Mouse (Mus musculus) MEL (cell line): ENCODE measurements at regions not wholly inside any gene's neighbourhood (a gene's known extent, or its start where the extent isn't known, plus 50 kb on each side); places are given as distances from the start of the nearest gene placed in this dataset.

Source experiments
- DNase-seq: peaks from one replicate; pipeline ENCODE4 v3.0.0; 2011; ENCODE audit warnings: low read depth, low spot score
- H3K27ac ChIP-seq: 2 replicates; pipeline ENCODE4 v1.5.1; 2012; ENCODE audit warnings: low read depth, mild to moderate bottlenecking, control low read depth, low read length, moderate library complexity; ENCODE audit not compliant: control insufficient read depth
- H3K27me3 ChIP-seq, 2 experiments: fragments of 150-350 bp in 1 of 2; sonication (generic) in 1 of 2; 2 replicates each; pipeline ENCODE4 v1.6.1; 2012; ENCODE audit warnings: low read length in 2 of 2, mild to moderate bottlenecking in 2 of 2, improper control_type of control experiment in 1 of 2, moderate library complexity in 1 of 2; ENCODE audit not compliant: insufficient read depth in 2 of 2, control insufficient read depth in 1 of 2
- H3K36me3 ChIP-seq, 2 experiments: 2 replicates each; pipeline ENCODE4 v1.6.1; 2012 to 2014; ENCODE audit warnings: low read length in 2 of 2, improper control_type of control experiment in 1 of 2, inconsistent platforms in 1 of 2, mild to moderate bottlenecking in 1 of 2; ENCODE audit not compliant: insufficient read depth in 2 of 2, control insufficient read depth in 1 of 2
- H3K4me1 ChIP-seq, 2 experiments: fragments of 150-350 bp in 1 of 2; sonication (generic) in 1 of 2; 2 replicates each; pipeline ENCODE4 v1.6.1; 2012; ENCODE audit warnings: low read length in 2 of 2, improper control_type of control experiment in 1 of 2, mild to moderate bottlenecking in 1 of 2; ENCODE audit not compliant: insufficient read depth in 2 of 2, control insufficient read depth in 1 of 2
- H3K4me3 ChIP-seq, 2 experiments: fragments of 150-350 bp in 1 of 2; sonication (generic) in 1 of 2; 2 replicates each; pipeline ENCODE4 v1.5.1; 2012; ENCODE audit warnings: low read depth in 2 of 2, low read length in 2 of 2, mild to moderate bottlenecking in 2 of 2, moderate library complexity in 2 of 2, control low read depth in 1 of 2, improper control_type of control experiment in 1 of 2; ENCODE audit not compliant: control insufficient read depth in 1 of 2, insufficient read depth in 1 of 2
- H3K79me2 ChIP-seq: 2 replicates; pipeline ENCODE4 v1.6.1; 2012; ENCODE audit warnings: mild to moderate bottlenecking, low read length, moderate library complexity; ENCODE audit not compliant: control insufficient read depth, poor library complexity, insufficient read depth
- H3K9ac ChIP-seq: 2 replicates; pipeline ENCODE4 v1.6.1; 2012; ENCODE audit warnings: low read depth, mild to moderate bottlenecking, control low read depth, low read length, moderate library complexity; ENCODE audit not compliant: control insufficient read depth, poor library complexity, severe bottlenecking
- H3K9me3 ChIP-seq: fragments of 150-350 bp; sonication (generic); replicated peaks from 2 replicates; pipeline ENCODE4 v1.6.1; 2012; ENCODE audit warnings: mild to moderate bottlenecking, low read length, improper control_type of control experiment, moderate library complexity; ENCODE audit not compliant: insufficient read depth
- CTCF ChIP-seq, 3 experiments: IDR thresholded peaks in 2 of 3; conservative IDR thresholded peaks in 1 of 3; 2 replicates each; pipeline ENCODE4 v1.5.1; 2011 to 2012; ENCODE audit warnings: low read length in 3 of 3, low read depth in 2 of 3, mild to moderate bottlenecking in 2 of 3, improper control_type of control experiment in 1 of 3, inconsistent platforms in 1 of 3, mixed read lengths in 1 of 3, moderate library complexity in 1 of 3; ENCODE audit not compliant: control insufficient read depth in 1 of 3, insufficient read depth in 1 of 3, poor library complexity in 1 of 3, severe bottlenecking in 1 of 3
- ETS1 ChIP-seq: IDR thresholded peaks from 2 replicates; pipeline ENCODE4 v1.6.1; 2012; ENCODE audit warnings: low read depth, mild to moderate bottlenecking, inconsistent platforms, low read length, improper control_type of control experiment, moderate library complexity
- GATA1 ChIP-seq: IDR thresholded peaks from 2 replicates; pipeline ENCODE4 v1.6.1; 2011; ENCODE audit warnings: low read depth, low read length, improper control_type of control experiment
- JUND ChIP-seq: IDR thresholded peaks from 2 replicates; pipeline ENCODE4 v1.6.1; 2011; ENCODE audit warnings: low read depth, mild to moderate bottlenecking, improper control_type of control experiment, low read length
- MAX ChIP-seq: IDR thresholded peaks from 2 replicates; pipeline ENCODE4 v1.6.1; 2011; ENCODE audit warnings: low read length, improper control_type of control experiment
- MAZ ChIP-seq: IDR thresholded peaks from 2 replicates; pipeline ENCODE4 v1.6.1; 2012; ENCODE audit warnings: low read depth, mild to moderate bottlenecking, inconsistent platforms, low read length, improper control_type of control experiment
- MEF2A ChIP-seq: IDR thresholded peaks from 2 replicates; pipeline ENCODE4 v1.6.1; 2014; ENCODE audit warnings: low read depth, mild to moderate bottlenecking, inconsistent platforms, low read length, improper control_type of control experiment; ENCODE audit not compliant: poor library complexity, insufficient replicate concordance, severe bottlenecking; ENCODE audit errors: extremely low read depth
- MXI1 ChIP-seq: IDR thresholded peaks from 2 replicates; pipeline ENCODE4 v1.6.1; 2011; ENCODE audit warnings: mild to moderate bottlenecking, low read depth, low read length, improper control_type of control experiment
- NRF1 ChIP-seq: IDR thresholded peaks from 2 replicates; pipeline ENCODE4 v1.6.1; 2014; ENCODE audit warnings: low read depth, mild to moderate bottlenecking, inconsistent platforms, low read length, improper control_type of control experiment, moderate library complexity; ENCODE audit not compliant: poor library complexity, insufficient read depth, severe bottlenecking
- POLR2AphosphoS2 ChIP-seq: IDR thresholded peaks from 2 replicates; pipeline ENCODE4 v1.6.1; 2011; ENCODE audit warnings: low read length, improper control_type of control experiment
- POLR2AphosphoS5 ChIP-seq: IDR thresholded peaks from 2 replicates; pipeline ENCODE4 v1.6.1; 2012; ENCODE audit warnings: low read depth, borderline replicate concordance, mild to moderate bottlenecking, inconsistent platforms, low read length, moderate library complexity, mixed read lengths
- RAD21 ChIP-seq: IDR thresholded peaks from 2 replicates; pipeline ENCODE4 v1.6.1; 2011; ENCODE audit warnings: mild to moderate bottlenecking, low read depth, low read length, improper control_type of control experiment
- RCOR1 ChIP-seq: IDR thresholded peaks from 2 replicates; pipeline ENCODE4 v1.6.1; 2012; ENCODE audit warnings: low read depth, mild to moderate bottlenecking, inconsistent platforms, low read length, improper control_type of control experiment
- SMC3 ChIP-seq: IDR thresholded peaks from 2 replicates; pipeline ENCODE4 v1.6.1; 2011; ENCODE audit warnings: low read depth, low read length, improper control_type of control experiment
- TAL1 ChIP-seq: IDR thresholded peaks from 2 replicates; pipeline ENCODE4 v1.6.1; 2012; ENCODE audit warnings: mild to moderate bottlenecking, inconsistent platforms, low read length, moderate library complexity, mixed read lengths
- USF2 ChIP-seq, 2 experiments: IDR thresholded peaks; 2 replicates each; pipeline ENCODE4 v1.6.1; 2011 to 2012; ENCODE audit warnings: improper control_type of control experiment in 2 of 2, low read length in 2 of 2, borderline replicate concordance in 1 of 2, inconsistent platforms in 1 of 2, low read depth in 1 of 2, mild to moderate bottlenecking in 1 of 2; ENCODE audit not compliant: insufficient read depth in 1 of 2
- ZKSCAN1 ChIP-seq: IDR thresholded peaks from 2 replicates; pipeline ENCODE4 v1.6.1; 2012; ENCODE audit warnings: low read depth, mild to moderate bottlenecking, inconsistent platforms, low read length, improper control_type of control experiment, moderate library complexity
- ZMIZ1 ChIP-seq: IDR thresholded peaks from 2 replicates; pipeline ENCODE4 v1.6.1; 2012; ENCODE audit warnings: low read depth, mild to moderate bottlenecking, inconsistent platforms, low read length, improper control_type of control experiment, moderate library complexity

- DNase-seq: no peak
- no peak for TF ChIP-seq POLR2AphosphoS5
- no peak for TF ChIP-seq USF2 (IDR thresholded peaks at IDR 0.05; ENCODE audit: borderline replicate concordance in 1 of 2, insufficient read depth in 1 of 2, low read depth in 1 of 2, low read length in 2 of 2)
- TF ChIP-seq CTCF (IDR thresholded peaks at IDR 0.05 in 2 of 3, conservative IDR thresholded peaks at IDR 0.05 in 1 of 3; ENCODE audit: control insufficient read depth in 1 of 3, insufficient read depth in 1 of 3, low read depth in 2 of 3, low read length in 3 of 3, poor library complexity in 1 of 3, severe bottlenecking in 1 of 3): no peak
- TF ChIP-seq MAZ: no peak
- no peak for TF ChIP-seq ZMIZ1
- Histone ChIP-seq H3K4me3 (no peak overlapping the region), H3K4me1 (no peaks in the 10 kb centered on the region), H3K9me3 (no peaks in the 10 kb centered on the region), H3K36me3 (no peaks in the 10 kb centered on the region), H3K9ac (no peak overlapping the region), H3K27ac (no peak overlapping the region), H3K27me3 (no peaks in the 10 kb centered on the region), H3K79me2 (no peaks in the 10 kb centered on the region)
These were observed 1889.3 kb upstream of the 5930422O12Rik start for GRCm38 (mm10) chr8:31539251-31539650.

GRCm38 (mm10) chr8:31541646-31542045 is 1886.9 kb upstream of the 5930422O12Rik start:
- H3K9me3 ChIP-seq: no peaks in the 10 kb centered on the region
- no peak overlapping the region for H3K27ac ChIP-seq
- H3K4me3 ChIP-seq: no peak overlapping the region
- H3K27me3 ChIP-seq: no peaks in the 10 kb centered on the region
- no peaks in the 10 kb centered on the region for H3K79me2 ChIP-seq
- no peak for TF ChIP-seq RAD21
- TF ChIP-seq GATA1: no peak
- TF ChIP-seq MXI1: no peak
- TF ChIP-seq NRF1: no peak
- TF ChIP-seq RCOR1: no peak
- no peak for TF ChIP-seq ETS1
- TF ChIP-seq TAL1: no peak
- no peak for TF ChIP-seq MEF2A
- TF ChIP-seq SMC3: no peak
- no peak for TF ChIP-seq MAX
- TF ChIP-seq ZKSCAN1: no peak
- no peak for TF ChIP-seq POLR2AphosphoS2
- no peak for TF ChIP-seq POLR2AphosphoS5
- TF ChIP-seq JUND: no peak
- no peak for DNase-seq
- no peaks in the 10 kb centered on the region for H3K36me3 ChIP-seq
- H3K4me1 ChIP-seq: no peaks in the 10 kb centered on the region
- no peak overlapping the region for H3K9ac ChIP-seq
